Mouse (Mus musculus) cortical plate, adult 2 months (tissue): ENCODE data around the gene Ppp5c.

Experiments used
- CTCF ChIP-seq: fragments of 200-500 bp; IDR thresholded peaks from 2 replicates; pipeline ENCODE4 v1.5.1; 2011; ENCODE audit warnings: mild to moderate bottlenecking, control low read depth, low read length; ENCODE audit not compliant: insufficient read depth; ENCODE audit errors: extremely low read depth
- POLR2A ChIP-seq: fragments of 200-500 bp; IDR thresholded peaks from 2 replicates; pipeline ENCODE4 v1.6.1; 2011; ENCODE audit warnings: mild to moderate bottlenecking, low read length, control low read depth; ENCODE audit not compliant: insufficient read depth; ENCODE audit errors: extremely low read depth

- TF ChIP-seq POLR2A (no peak), CTCF (no peak)
These were observed 35.1 kb upstream of the Ppp5c start for GRCm38 (mm10) chr7:17062845-17063244.
